Mouse (Mus musculus) E14TG2a.4 (cell line): ENCODE data around the gene Kctd15.

Source experiments
- CTCF ChIP-seq: conservative IDR thresholded peaks from 2 replicates; pipeline ENCODE4 v1.5.1; 2014; ENCODE audit warnings: low read length
- NANOG ChIP-seq: IDR thresholded peaks from 2 replicates; pipeline ENCODE4 v1.6.1; 2014; ENCODE audit warnings: borderline replicate concordance, low read length, mixed read lengths
- POU5F1 ChIP-seq: IDR thresholded peaks from 2 replicates; pipeline ENCODE4 v1.6.1; 2014; ENCODE audit warnings: low read length, borderline replicate concordance

DNA sequence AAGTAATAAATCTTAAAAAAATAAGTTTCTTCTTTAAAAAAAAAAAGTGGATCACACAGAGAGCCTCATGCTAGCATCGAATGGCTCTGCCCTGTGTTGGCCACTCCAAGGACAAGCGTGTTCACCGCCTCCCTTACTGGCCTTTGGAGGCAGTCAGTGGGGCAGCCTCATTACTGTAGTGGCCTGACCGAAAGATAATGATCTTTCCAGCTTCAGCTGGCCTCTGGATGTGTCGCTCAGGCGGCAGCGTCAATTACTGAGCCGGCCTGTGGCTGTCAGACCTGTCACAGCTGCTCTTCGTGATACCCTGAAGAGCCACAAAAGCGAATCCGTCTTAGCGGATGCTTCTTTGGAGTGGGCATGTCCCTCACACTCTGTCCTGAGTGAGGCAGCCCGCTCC lies 33.6 kb upstream of the Kctd15 start:
- TF ChIP-seq CTCF (no peak), POU5F1 (no peak), NANOG (no peak)
